Mouse (Mus musculus) lung, adult 2 months (tissue): ENCODE data around the gene Insl5.

Experiments
- CTCF ChIP-seq: fragments of 200-500 bp; IDR thresholded peaks from 2 replicates; pipeline ENCODE4 v1.5.1; 2011; ENCODE audit warnings: mild to moderate bottlenecking, low read length, control low read depth; ENCODE audit not compliant: insufficient read depth
- POLR2A ChIP-seq: fragments of 200-500 bp; IDR thresholded peaks from 2 replicates; pipeline ENCODE4 v1.6.1; 2011; ENCODE audit warnings: low read depth, mild to moderate bottlenecking, control low read depth, low read length, borderline replicate concordance; ENCODE audit errors: extremely low read depth

DNA sequence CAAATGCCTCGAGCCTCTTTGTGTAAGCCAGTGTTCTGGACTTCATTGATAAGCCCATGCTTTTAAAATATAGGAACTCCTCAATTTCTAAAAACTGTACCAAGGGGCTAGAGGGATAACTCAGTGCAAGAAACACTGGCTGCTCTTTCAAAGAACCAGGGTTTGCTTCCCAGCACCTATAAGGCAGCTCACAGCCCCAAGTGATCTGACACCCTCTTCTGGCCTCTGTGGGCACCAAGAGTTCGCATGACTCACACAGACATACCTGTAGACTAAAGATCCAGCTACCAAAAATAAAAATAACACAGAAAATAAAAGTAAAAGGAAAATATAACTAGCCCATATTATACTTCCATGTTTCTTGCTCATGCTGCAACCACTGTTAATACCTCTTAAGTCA is 38.9 kb downstream of the Insl5 start:
- no peak for TF ChIP-seq CTCF
- TF ChIP-seq POLR2A: no peak
